Mouse (Mus musculus) liver, adult 2 months (tissue): ENCODE results near the gene Mlf1.

ENCODE experiments used
- CTCF ChIP-seq: fragments of 200-500 bp; IDR thresholded peaks from 2 replicates; pipeline ENCODE4 v1.5.1; 2011; ENCODE audit warnings: low read depth, low read length, control low read depth
- POLR2A ChIP-seq: fragments of 200-500 bp; IDR thresholded peaks from 2 replicates; pipeline ENCODE4 v1.6.1; 2011; ENCODE audit warnings: low read length, control low read depth; ENCODE audit not compliant: insufficient read depth; ENCODE audit errors: extremely low read depth

GRCm38 (mm10) chr3:67343004-67343662 lies 30.8 kb upstream of the Mlf1 start:
- TF ChIP-seq CTCF: peak; percentile 19; the same call in 1 of the 2 replicates
- TF ChIP-seq POLR2A: no peak
